Mouse (Mus musculus): ENCODE data around the gene Apoa1.

- no peak for TF ChIP-seq POLR2A (IDR thresholded peaks at IDR 0.05; ENCODE audit: borderline replicate concordance, low read depth, low read length)
- no peak for TF ChIP-seq CTCF (IDR thresholded peaks at IDR 0.05; ENCODE audit: low read depth, low read length)
Measured at GRCm38 (mm10) chr9:46210473-46210872, 17.9 kb upstream of the Apoa1 start.

All from bone marrow macrophage, adult 2 months (primary cell).